Mouse (Mus musculus) heart, adult 9 months (tissue): ENCODE results near the gene Klc3.

ENCODE experiments used
- DNase-seq, 2 experiments: peaks; one replicate each; pipeline ENCODE4 v3.0.0; 2022; ENCODE audit warnings: low spot score in 2 of 2

Gene Klc3

DNA sequence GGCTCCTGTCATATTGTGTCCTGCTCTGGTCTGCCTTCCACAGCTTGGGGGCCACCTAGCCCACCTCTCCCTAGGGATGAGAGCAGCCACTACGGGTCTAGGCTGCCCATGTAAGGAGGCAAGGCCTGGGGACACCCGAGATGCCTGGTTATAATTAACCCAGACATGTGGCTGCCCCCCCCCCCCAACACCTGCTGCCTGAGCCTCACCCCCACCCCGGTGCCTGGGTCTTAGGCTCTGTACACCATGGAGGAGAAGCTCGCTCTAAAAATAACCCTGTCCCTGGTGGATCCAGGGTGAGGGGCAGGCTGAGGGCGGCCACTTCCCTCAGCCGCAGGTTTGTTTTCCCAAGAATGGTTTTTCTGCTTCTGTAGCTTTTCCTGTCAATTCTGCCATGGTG lies 5.8 kb upstream of the Klc3 start:
- DNase-seq = peak; percentile 27 to 29

DNA sequence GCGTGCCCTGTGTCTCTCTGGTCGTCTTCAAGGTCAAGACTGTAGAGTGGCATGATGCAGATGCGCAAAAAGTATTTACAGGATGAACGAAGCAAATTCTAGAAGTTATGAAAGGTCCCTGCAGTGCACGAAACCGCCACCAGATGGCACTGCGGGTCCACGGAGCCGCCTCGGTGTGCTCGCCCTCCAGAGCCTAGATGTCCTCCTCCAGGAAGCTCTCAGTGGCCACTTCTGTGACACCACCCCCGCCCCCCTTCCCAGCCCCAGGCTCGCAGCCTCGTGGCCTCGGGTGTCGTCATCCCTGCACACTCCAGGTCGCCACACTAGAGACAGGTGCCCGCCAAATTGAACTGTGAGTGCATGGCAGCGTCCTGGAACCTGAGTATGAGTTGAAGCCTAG lies 1.5 kb upstream of the Klc3 start:
- DNase-seq = peak; percentile 33 to 73

DNA sequence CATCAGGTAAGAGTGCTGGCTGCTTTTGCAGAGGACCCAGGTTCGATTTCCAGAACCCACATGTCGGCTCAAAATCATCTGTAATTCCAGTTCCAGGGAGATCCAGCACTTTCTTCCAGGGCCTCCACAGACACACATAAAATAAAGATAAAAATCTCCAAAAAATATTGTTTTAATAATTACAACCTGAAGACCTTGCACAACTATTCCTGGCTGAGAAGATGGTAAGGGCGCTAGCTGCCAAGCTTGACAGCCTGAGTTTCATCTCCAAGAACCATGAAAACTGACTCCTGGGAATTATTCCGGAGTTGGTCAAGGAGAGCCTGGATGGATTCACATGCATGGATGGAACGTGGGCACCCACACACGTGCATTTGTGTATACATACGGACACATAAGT lies 572 bp upstream of the Klc3 start, which contains the start of gene Ckm:
Ckm (plus strand) TSS at position 301 of the 400 bp plus-strand sequence.
- no peak for DNase-seq

DNA sequence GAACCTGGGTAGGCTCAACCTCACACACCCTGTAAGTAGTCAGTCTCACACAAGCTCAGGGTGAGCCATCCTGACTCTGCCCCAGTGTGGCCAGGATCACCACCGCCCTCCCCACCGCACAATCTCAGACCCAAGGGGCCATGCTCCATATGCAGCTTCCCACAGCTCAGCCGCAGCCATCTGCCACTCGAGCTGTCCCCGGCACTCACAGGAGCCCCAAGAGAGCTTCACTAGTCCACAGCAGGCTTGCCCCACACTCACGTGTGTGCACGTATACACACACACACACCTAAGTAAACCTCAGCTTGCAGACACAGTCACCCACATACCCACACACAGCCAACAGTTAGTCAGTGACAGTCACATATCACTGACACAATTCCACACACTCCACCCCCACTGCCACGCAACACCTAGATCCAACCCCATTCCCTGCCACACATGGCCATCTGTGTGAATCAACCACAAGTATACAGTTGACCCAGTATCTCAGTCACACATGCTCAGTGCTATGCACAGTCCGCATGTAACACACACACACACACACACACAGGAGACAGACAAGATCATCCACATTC lies 1.3 kb downstream of the Klc3 start:
- DNase-seq = no peak

DNA sequence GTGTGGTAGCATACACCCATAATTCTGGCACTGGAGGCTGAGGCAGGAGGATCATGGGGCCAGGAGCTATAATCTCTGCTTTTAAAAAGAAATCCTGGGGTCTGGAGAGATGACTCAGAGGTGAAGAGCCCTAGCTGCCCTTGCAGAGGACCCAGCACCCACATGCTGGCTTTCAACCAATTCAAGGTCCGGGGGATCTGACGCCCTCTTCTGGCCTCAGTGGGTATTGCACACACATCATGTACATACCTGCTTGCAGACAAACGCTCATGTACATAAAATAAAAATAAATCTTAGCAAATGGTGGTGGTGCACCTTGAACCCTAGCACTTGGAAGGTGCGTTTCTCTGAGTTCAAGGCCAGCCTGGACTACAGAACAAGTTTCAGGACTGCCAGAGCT lies 3.0 kb downstream of the Klc3 start:
- DNase-seq = no peak

DNA sequence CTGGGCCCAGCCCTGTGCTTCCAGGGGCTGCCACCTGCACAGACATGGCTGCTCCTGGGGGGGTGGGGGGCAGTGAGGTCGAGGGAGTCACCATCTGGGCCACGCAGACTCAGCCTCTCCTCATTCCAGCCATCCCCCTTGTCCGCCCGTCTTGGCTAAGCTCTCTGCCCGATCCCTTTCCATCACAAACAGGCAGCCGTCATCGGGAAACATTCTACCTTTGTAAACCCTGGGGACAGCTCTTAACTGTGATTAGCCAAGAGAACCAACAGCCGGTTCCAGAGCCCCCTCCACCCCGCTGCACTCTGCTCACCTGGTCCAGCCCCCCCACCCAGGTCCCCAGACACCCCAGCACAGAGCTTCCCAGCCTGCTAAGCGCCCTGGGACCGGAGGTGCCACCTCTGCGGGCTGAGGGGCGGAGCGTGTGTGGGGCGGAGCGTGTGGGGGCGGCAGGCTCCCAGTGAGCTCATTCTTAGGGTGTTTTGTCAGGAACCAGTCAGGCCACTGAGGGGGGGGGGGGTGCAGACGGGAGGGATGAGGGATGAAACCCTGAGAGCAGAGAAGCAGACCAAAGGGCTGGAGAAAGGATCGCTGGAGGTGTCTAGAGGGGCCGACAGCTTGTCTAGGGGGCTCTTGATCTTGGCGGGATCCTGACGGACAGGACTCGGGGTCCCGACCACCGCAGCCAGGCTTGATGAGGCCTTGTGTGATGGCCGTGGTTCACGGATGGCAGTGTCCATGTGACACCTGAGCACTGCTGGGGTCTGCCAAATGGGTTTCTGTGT lies 4.2 kb downstream of the Klc3 start:
- DNase-seq = no peak

DNA sequence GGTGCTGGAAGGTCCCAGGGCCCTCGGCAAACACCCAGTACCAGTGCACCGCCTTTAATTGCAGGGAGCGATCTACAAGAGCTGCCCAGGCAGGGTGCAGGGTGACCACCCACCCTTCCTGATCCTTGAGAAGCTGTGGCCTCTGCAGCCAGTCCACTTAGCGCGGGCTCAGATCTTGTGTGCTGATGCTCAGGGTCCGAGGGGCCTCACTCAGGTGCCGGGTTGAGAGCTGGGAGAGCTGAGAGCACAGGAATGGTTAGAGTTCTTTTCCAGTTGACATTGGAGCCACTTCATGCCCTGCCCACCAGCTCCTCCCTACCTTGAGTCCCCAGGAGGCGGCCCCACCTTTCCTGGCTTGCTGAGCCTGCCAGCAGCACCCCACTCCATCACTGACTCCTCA lies 9.4 kb downstream of the Klc3 start:
- no peak for DNase-seq

DNA sequence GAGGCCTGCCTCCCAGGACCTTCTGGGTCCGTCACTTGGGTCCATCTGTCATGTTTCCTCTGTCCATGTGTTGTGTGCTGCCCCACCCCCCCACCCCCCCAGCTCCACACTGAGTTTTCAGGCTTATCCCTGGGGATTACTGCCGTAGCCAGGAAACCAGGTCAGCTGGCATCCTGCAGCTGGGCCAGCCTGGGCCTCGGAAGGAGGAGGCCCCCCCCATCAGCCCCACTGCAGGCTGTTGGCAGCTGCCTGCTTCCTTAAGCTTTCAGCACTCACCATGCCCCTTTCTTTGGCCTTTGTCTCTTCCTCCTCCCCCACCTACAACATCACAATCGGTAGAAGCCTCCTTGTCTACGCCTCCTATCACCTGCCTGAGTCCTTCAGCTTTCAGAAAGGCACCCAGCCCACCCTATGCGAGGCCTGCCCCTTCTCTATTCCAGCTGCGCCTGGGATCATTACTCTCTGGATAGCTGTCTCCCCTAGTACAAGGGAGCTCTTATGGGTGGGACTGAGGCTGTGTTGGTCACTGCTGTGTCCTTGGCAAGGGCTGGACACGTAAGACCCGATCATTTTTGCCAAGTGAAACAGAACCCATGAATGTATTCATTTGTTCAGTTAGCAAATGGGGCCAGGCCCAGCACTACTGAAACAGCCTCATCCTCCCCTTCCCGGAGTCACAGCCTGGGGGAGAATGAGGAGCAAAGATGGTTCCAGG lies 15.0 kb downstream of the Klc3 start:
- DNase-seq = no peak

DNA sequence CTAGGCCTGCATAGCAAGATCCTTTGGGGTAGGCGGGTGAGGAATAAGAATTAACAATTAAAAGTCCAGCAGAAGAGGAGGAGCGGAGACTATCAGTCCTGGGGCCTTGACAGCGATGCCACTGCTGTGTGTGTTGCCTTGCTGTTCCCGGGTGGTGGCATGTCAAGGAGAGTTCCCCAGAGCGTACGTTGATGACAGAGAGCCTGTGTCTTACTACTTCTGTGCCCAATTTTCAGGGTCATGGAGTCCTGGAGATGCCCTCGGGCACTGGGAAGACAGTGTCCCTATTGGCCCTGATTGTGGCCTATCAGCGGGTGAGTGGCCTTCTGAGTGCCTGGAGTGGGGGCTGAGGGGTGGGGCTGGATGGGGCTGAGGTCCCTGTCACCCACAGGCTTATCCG lies 20.2 kb downstream of the Klc3 start:
- no peak for DNase-seq

DNA sequence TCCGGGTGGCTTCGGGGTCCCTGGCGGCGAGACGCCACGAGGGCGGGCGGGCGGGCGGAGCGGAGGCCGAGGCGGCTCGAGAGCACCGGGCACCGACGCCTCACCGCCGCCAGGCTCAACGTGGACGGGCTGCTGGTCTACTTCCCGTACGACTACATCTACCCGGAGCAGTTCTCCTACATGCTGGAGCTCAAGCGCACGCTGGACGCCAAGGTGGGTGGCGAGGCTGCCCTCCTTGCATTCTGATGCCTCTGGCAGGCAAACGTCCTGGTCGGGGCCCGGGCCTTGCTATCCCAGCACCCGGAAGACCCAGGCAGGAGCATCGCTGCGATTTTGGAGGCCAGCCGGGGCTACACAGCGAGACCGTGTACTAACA lies 21.8 kb downstream of the Klc3 start:
- DNase-seq = no peak

DNA sequence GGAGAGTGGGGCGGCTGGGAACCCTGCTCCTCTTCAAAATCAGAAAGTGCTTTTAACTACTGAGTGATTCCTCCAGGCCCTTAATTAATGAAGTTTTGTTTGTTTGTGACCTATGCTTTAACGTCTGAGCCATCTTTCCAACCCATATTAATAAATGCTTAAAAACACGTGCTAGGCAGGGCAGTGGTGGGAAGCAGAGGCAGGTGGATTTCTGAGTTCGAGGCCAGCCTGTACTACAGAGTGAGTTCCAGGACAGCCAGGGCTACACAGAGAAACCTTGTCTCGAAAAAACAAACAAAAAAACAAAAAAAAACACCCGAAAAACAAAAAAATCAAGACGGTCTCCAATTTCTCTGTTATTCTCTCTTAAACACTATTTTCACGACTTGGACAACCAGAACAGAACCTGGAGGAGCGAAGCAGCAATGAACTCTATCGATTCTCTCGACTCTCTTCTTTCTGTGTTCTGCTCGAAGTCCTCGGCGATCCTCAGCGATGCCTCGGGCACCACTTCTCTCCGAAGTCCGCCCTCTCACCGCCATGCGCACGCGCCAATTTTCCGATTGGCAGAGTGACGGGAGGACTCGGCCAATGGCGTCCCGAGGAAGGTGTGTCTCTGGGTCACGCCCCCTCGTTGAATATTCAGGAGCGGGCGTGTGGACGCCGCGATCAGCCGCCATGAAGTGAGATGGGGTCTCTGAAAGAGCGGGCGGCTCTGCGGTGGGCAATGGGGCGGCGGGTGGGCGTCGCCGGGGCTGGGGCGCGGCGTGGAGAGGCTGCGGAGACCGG lies 22.3 kb downstream of the Klc3 start, which contains the start of gene Ercc2:
Ercc2 (plus strand) TSS at position 634 of the 789 bp plus-strand sequence.
- DNase-seq = peak; percentile 96 to 98

DNA sequence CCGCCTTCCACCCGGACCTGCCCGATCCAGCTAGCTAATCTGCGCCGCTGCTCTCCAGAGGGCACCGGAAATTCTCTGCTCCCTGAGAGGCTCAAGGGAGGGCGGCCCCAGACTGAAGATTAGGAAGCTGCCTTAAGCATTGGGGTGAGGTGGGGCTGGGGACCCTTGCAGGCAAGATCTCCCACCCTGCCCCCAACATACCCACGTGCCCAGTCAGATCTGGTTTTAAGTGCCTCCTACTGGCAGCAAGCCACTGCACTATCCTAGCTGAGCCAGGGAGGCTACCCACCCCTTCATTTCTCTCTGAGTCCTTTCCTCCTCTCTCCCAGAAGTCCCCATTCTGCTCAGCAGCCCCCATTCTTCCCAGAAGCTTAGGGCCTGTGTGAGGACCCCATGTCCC lies 25.9 kb downstream of the Klc3 start:
- no peak for DNase-seq

DNA sequence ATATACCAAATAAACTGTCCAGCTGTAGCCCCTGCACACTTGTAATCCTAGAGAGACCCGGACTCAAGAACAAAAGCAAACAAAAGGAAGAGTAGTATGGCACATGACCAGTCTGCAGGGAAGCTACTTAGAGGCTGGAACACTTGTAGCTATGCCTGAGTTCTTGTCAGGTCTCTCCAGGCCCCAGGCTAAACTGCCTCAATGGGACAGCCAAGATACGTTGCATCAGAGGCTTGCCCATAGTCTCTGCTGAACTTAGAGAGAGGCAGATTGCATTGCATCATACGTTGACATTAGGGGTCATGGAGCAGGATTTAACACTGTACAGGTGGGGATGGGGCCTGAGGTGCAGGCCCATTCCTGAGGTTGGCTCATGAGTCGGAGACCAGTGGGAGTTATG lies 27.9 kb downstream of the Klc3 start:
- no peak for DNase-seq

DNA sequence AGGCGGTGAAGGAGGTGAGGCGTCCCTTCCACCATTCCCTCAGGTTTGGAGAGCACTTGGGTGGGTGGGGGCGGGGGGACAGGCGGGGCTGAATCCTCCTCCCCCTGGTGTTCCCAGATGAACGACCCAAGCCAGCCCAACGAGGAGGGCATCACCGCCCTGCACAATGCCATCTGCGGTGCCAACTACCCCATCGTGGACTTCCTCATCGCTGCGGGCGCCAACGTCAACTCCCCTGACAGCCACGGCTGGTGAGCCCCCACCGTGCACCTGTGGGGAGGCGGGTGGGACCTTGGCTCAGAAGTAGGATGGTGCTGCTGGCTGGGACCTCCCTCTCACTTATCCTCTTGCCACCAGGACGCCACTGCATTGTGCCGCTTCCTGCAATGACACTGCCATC lies 28.5 kb downstream of the Klc3 start:
- DNase-seq = no peak

DNA sequence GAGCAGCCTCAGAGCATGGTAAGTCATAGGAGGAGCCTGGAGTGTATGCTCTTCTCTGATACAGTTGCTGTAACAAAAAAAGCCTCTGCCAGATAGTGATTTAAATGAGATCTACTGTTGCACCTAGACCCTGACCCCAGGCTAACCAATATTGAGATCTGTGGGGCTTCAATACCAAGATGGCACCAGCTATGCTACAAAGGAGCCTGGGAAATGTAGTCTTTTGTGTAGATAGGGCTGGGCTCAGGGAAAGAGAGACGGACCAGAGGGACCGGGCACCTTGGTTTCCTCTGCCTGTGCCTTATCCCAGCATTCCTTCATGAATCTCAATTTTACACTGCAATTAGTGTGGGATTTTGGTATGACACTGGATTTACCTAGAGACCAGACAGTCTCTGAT lies 30.5 kb downstream of the Klc3 start:
- no peak for DNase-seq

DNA sequence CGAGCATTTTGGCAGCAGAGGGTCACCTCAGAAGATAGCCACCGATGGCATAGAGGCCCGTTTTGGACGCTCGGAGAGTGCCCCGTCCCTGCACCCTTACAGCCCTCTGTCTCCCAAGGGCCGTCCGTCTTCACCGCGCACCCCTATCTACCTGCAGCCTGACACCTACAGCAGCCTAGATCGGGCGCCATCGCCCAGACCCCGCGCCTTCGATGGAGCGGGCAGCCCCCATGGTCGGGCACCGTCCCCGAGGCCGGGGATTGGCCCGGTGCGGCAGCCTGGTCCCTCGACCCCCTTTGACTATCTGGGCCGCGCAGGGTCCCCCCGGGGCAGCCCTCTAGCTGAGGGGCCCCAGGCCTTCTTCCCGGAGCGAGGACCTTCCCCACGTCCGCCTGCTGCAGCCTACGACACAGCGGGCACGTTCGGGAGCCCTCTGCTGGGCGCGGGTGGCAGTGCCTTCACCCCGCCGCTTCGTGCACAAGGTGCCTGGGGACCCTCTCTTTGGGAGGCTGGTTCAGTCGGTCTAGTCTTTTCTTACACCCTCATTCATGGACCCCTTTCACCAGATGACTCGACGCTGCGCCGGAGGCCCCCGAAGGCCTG lies 34.0 kb downstream of the Klc3 start:
- DNase-seq = peak in 1 of 2 experiments; percentile 33

DNA sequence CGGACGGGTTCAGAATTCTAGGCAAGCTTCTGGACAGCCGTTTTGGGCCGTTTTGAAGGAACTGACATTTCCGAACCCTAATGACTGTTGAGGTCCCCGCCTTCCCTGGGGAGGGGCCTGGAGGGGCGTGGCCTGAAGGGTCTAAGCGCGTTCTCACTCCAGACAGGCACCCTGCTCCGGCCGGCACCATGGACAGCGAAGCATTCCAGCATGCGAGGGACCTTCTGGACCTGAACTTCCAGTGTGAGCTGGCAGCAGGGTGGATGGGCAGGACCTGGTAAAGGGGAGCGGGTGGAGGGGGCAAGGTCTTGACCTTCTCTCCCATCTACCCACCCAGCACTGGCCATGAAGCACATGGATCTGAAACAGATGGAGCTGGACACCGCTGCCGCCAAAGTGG lies 35.5 kb downstream of the Klc3 start:
- no peak for DNase-seq

DNA sequence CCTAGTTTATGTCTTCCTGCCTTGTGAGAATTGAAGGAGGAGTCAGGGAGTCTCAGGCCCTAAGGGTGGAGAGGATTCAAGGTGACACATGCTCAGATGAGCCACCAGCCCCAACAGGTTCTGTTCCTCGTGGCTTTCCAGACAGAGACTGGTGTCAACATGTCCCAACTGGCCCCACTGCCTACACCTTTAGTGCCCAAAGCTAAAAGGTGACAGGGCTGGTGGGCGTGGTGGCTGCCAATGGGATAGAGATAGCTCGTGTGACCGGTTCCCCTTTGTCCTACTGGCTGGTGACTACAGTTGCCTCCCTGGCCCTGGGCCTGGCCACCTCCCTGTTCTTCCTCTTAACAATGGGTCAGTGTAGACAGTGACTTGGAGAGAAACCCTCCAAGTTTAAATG lies 38.5 kb downstream of the Klc3 start:
- DNase-seq = no peak

DNA sequence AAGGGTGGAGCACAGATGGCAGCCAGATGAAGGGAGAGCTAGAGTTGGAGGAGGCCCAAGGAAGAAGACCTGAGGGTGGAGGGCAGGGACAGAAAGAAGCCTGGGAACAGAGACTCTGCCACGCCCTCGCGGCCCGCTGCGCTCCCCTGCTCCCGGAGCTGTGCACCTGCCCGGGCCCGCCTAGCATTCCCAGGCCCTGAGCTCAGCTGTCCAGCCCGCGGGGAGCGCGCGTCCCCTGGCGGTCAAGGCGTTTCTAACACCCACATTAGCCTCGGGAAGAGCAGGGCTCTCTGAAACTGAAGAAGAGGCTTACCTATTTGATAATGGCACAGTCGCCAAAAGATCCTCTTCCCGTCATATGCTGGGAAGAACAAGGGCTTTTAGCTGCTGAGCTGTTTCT lies 40.0 kb downstream of the Klc3 start:
- DNase-seq = peak; percentile 64 to 79

DNA sequence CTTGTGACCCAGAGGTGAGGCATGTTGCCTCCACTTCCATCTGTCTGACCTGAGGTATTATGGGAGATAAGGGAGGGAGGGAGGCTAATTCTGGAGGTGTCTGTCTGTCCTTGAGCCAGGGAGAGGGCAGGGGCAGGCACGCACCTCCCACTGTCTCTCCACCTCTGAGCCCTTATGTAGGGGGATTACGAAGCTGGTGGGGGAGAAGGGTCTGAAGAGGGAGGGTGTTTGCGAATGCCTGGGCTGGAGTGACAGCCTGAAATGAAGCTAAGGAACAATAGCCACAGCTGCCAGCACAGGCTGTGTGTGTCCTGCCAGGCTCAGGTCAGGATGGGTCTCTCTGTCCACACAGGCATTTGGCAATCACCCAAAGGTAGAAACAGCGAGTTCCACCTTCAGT lies 41.6 kb downstream of the Klc3 start:
- peak; percentile 71 to 74 for DNase-seq

DNA sequence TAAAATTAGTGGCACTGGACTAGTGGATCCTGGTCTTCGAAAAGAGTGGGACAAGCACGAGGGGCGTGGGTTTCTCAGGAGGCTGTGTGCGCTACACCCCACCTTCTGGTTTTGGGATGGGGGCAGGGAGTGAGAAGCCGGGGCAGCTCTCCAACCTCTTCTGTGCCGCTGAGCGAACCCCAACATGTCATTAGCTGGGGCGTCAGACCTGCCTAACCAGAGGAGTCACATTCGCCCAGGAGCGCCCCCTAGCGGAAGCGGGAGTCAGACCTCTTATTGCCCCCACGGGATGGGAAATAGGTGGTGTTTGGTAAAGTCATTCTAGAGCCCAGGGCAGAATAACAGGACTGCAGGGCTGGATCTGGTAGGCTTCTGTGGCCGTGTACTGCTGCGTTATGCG lies 42.2 kb downstream of the Klc3 start:
- DNase-seq = peak; percentile 78 to 82

DNA sequence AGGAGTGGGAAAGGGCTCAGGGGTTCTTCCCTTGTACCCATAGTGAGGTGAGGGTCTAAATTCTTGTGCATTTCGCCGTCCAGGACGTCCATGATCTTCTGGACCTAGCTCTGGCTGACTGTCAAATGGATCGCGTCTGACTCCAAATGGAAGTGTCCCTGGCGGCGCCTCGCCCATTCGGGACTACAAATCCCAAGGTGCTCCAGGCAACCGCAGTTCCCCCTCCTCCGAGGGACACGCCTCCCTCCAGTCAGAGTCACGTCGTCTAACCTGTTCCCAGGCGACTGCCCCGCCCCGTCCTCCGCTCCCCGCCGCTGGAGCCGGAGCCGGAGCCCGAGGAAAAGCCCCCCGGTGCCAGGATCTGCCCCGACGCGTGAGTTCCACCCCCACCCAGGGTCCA lies 43.0 kb downstream of the Klc3 start:
- DNase-seq = peak; percentile 93 to 94
